Mouse (Mus musculus) limb, embryonic 12.5 days (tissue): ENCODE measurements around the gene Avil. TPM values are rescaled to one million over a fixed set of nuclear protein-coding genes. Genes with fewer than 3 reads are reported as not detected.

Source experiments
- ATAC-seq: fragments of 200-750 bp; cut with Nextera tagmentation; 2 replicates; pipeline ENCODE4 v1.8.0; 2017; ENCODE audit warnings: low read depth, moderate TSS enrichment; ENCODE audit not compliant: insufficient number of reproducible peaks, insufficient read depth, low FRiP score, low TSS enrichment
- H3K27ac ChIP-seq: fragments of 300-500 bp; sonication (generic); 2 replicates; pipeline ENCODE4 v1.5.1; 2016; ENCODE audit warnings: mild to moderate bottlenecking, moderate library complexity
- H3K27me3 ChIP-seq: fragments of 300-500 bp; sonication (generic); 2 replicates; pipeline ENCODE4 v1.6.1; 2016; ENCODE audit warnings: mild to moderate bottlenecking, moderate library complexity
- H3K36me3 ChIP-seq: fragments of 300-500 bp; sonication (generic); 2 replicates; pipeline ENCODE4 v1.6.1; 2016; ENCODE audit warnings: mild to moderate bottlenecking, moderate library complexity
- H3K4me1 ChIP-seq: fragments of 300-500 bp; sonication (generic); replicated peaks from 2 replicates; pipeline ENCODE4 v1.6.1; 2016
- H3K4me2 ChIP-seq: fragments of 300-500 bp; sonication (generic); 2 replicates; pipeline ENCODE4 v1.6.1; 2016; ENCODE audit warnings: mild to moderate bottlenecking, moderate library complexity
- H3K4me3 ChIP-seq: fragments of 300-500 bp; sonication (generic); replicated peaks from 2 replicates; pipeline ENCODE4 v1.5.1; 2016; ENCODE audit warnings: mild to moderate bottlenecking
- H3K9ac ChIP-seq: fragments of 300-500 bp; sonication (generic); replicated peaks from 2 replicates; pipeline ENCODE4 v1.6.1; 2016; ENCODE audit warnings: mild to moderate bottlenecking, moderate library complexity
- H3K9me3 ChIP-seq: fragments of 300-500 bp; sonication (generic); 2 replicates; pipeline ENCODE4 v1.6.1; 2016; ENCODE audit warnings: mild to moderate bottlenecking, moderate library complexity
- WGBS: fragments of 180-500 bp; shearing (Covaris S2); methylation state at CpG from one replicate; pipeline ENCODE4 v1.1.7; 2016; 5-methylcytosine and 5-hydroxymethylcytosine counted together
- polyA plus RNA-seq: library from polyadenylated mRNA; unstranded; fragments of >200 nt; fragmentation: Nextera tagmentation; extraction: Ambion mirVana; gene quantifications from 2 replicates; pipeline ENCODE4 v1.2.1, GENCODE M21; 2016

Gene Avil
- polyA plus RNA-seq, 1 experiment from 2014 or later: 1.1 TPM

DNA sequence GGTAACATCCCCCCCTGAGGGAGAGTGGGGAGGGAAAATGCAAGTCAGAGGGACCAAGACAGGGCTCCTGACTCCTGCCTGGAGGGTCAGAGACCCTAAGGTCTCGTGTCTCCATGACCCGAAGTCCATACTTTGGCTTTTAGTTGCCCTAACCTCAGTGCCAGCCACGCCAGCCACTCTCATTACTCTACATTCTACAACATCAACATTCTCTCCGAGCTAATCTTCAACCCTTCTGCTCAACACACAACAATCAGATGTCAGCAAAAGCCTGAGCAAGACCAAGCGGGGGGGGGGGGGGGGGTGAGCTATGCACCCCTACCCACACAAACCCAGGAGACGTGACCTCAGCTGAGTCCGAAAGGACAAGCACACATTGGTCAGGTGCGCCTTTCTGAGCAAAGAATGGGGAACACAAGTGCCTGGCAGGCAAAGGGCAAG is 32.8 kb downstream of the Avil start:
- peaks cover 12% of the 10 kb centered on the region for H3K36me3 ChIP-seq
- 84% methylated on average over 8 of the region's 8 CpGs for WGBS
- H3K4me3 ChIP-seq: no peak overlapping the region
- no peak overlapping the region for H3K27ac ChIP-seq
- H3K9me3 ChIP-seq: no peaks in the 10 kb centered on the region
- no peak for ATAC-seq
- H3K27me3 ChIP-seq: peaks cover 5% of the 10 kb centered on the region; the same call in 1 of the 2 replicates
- H3K4me1 ChIP-seq: peaks cover 8% of the 10 kb centered on the region; the same call in 1 of the 2 replicates
- no peak overlapping the region for H3K4me2 ChIP-seq
- H3K9ac ChIP-seq: no peak overlapping the region; the same call in 1 of the 2 replicates

DNA sequence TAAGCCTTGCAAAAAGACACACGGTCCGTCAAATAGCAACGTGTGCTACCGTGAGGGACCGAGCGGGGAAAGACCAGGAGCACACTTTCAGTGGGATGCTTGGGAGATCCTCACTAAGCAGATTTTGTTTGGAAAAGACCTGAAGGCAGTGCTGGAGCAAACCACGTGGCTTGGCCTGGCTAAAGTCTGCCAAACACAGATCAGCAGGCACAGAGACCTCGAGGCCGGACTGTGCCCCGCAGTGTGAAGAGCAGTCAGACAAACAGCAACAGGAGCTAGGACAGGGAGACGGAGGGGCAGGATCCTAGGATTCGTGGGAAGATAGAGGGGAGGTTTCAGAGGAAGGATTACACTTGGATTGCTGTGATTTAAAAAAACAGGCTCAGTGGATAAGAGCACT is 35.8 kb downstream of the Avil start:
- Histone ChIP-seq H3K27me3 (peaks cover 19% of the 10 kb centered on the region), H3K27ac (no peak overlapping the region), H3K4me3 (no peak overlapping the region), H3K36me3 (no peaks in the 10 kb centered on the region), H3K9me3 (no peaks in the 10 kb centered on the region), H3K9ac (no peak overlapping the region), H3K4me2 (no peak overlapping the region), H3K4me1 (0 out of 2 replicates have a peak, but pooled peaks cover 3% of the 10 kb centered on the region)
- ATAC-seq: no peak
- WGBS: 83% methylated on average over 12 of the region's 12 CpGs

DNA sequence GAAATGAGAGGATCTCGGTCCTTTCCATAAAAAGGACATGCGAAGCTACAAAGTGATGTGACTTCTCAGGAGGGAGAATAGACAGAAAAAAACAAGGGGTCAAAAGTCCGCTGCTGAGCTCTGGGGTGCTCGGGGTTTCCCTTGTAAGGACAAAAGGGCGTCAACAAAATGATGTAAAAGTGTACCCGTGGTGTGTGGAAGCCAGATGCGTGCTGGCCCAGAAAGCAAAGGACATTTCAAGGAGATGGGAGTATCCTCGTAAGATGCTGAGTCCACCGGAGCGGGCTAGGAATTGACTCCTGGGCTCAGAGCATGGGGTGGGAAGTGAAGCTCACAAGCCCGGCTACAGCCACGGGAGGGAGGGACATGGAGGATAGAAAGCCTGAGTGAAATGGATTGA is 37.1 kb downstream of the Avil start:
- Histone ChIP-seq H3K4me2 (no peak overlapping the region), H3K4me3 (no peak overlapping the region), H3K9me3 (no peaks in the 10 kb centered on the region), H3K4me1 (peaks cover 8% of the 10 kb centered on the region), H3K27me3 (peaks cover 19% of the 10 kb centered on the region), H3K9ac (no peak overlapping the region), H3K36me3 (no peaks in the 10 kb centered on the region), H3K27ac (no peak overlapping the region)
- 77% methylated on average over 12 of the region's 12 CpGs for WGBS
- no peak for ATAC-seq

- Histone ChIP-seq H3K9ac (peak overlapping the region; percentile 72), H3K4me2 (peak overlapping the region; percentile 97), H3K27me3 (peaks cover 19% of the 10 kb centered on the region), H3K4me3 (peak overlapping the region; percentile 82), H3K27ac (no peak overlapping the region), H3K9me3 (no peaks in the 10 kb centered on the region), H3K4me1 (peaks cover 12% of the 10 kb centered on the region), H3K36me3 (peaks cover 20% of the 10 kb centered on the region)
- under 1% methylated on average over 20 of the region's 20 CpGs for WGBS
- ATAC-seq: peak; percentile 24; the same call in 1 of the 2 replicates
These were observed 40.2 kb downstream of the Avil start for GRCm38 (mm10) chr10:127040569-127041214.

GRCm38 (mm10) chr10:127041274-127041766 is 40.8 kb downstream of the Avil start, which contains the start of the genes Mettl1 and Eef1akmt3:
TSS of gene Mettl1 (plus strand) at chr10:127041414.
TSS of gene Eef1akmt3 (minus strand) at chr10:127041513.
- Histone ChIP-seq H3K27me3 (peaks cover 15% of the 10 kb centered on the region), H3K9me3 (no peaks in the 10 kb centered on the region), H3K36me3 (peaks cover 27% of the 10 kb centered on the region), H3K9ac (peak within 1 kb of the TSS; percentile 72), H3K4me2 (peak within 1 kb of the TSS; percentile 97), H3K4me1 (peaks cover 12% of the 10 kb centered on the region), H3K4me3 (peak within 1 kb of the TSS; percentile 82), H3K27ac (peak within 1 kb of the TSS; percentile 64)
- WGBS: 0% methylated on average over 28 of the region's 28 CpGs
- peak; percentile 72 for ATAC-seq

DNA sequence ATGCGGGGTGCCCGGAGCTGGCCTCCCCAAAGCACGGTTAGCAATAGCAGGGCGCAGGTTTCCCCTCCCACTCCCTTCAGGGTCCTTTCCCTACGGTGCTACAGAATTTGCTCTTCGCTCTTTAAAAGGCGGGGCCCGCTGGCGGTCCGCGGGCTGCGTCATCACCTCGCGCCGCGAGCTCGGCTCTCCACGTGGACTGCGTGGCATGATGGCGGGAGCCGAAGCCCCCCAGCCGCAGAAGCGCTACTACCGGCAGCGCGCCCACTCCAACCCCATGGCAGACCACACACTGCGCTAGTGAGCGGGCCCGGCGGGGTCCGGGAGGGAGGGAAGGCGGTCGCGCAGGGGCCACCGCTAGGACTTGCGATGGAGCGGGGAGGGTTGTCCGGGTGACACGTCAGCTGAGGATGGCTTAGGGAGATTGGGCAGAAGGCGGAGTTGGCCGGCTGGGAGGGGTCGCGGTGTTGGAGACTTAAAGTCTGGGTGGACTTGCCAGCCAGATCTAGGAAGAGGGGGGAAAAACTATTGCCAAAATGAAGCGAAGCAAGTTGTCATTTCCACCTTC is 41.3 kb downstream of the Avil start:
- Histone ChIP-seq H3K36me3 (peaks cover 30% of the 10 kb centered on the region), H3K9ac (peak overlapping the region; percentile 72), H3K4me2 (peak overlapping the region; percentile 97), H3K4me1 (peaks cover 12% of the 10 kb centered on the region), H3K4me3 (peak overlapping the region; percentile 82), H3K27ac (peak overlapping the region; percentile 64), H3K27me3 (peaks cover 19% of the 10 kb centered on the region), H3K9me3 (no peaks in the 10 kb centered on the region)
- ATAC-seq: peak; percentile 82
- under 1% methylated on average over 44 of the region's 44 CpGs for WGBS

DNA sequence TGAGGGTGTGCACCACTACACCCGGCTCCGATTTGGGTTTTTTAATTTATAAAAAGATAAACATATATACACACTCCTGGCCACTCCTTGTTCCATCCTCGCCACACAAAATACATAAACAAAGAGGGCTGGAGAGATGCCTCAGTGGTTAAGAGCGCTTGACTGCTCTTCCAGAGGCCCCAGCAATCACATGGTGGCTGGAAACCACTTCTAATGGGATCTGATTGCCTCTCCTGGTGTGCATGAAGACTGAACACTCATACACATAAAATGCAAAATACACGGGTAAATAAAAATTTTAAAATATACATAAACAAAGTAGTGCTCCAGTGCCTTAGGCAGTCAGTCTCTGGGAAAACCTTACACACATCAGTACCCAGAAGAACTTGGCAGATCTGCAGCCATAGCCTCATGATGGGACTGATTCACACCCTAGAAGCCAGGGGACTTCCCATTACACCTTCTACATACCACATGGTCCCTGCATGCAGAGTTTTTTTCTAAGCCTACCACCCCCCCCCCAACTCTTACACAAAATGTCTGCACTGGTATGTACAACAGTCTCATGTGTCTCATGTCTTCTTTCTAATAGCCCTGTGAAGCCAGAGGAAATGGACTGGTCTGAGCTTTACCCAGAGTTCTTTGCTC is 42.1 kb downstream of the Avil start:
- H3K9ac ChIP-seq: peak overlapping the region; percentile 72
- no peaks in the 10 kb centered on the region for H3K9me3 ChIP-seq
- peaks cover 26% of the 10 kb centered on the region for H3K27me3 ChIP-seq
- H3K4me2 ChIP-seq: peak overlapping the region; percentile 97
- H3K27ac ChIP-seq: peak overlapping the region; percentile 64
- WGBS: 21% methylated on average over 5 of the region's 5 CpGs
- no peak for ATAC-seq
- H3K4me1 ChIP-seq: peaks cover 12% of the 10 kb centered on the region
- H3K4me3 ChIP-seq: peak overlapping the region; percentile 82
- H3K36me3 ChIP-seq: peaks cover 30% of the 10 kb centered on the region

DNA sequence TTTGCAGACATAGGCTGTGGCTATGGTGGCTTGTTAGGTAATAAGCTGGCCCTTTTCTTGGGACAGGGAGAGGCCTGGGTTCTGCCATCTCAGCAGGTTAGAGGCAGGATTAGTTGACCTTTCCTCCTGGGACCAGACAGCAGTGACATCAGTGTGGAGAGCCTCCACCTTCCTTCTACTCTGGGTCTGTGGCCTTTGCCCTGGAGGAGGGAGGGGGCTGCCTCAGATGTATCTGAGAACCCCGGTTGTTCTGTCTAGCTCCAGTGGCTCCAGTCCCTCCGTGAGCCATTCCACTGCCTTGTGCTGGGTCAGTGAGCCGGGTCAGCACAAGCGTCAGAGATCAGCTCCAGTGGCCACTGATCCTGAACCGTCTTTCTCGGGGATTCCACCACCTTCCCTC is 42.7 kb downstream of the Avil start:
- 89% methylated on average over 6 of the region's 6 CpGs for WGBS
- H3K4me1 ChIP-seq: peaks cover 12% of the 10 kb centered on the region
- no peak overlapping the region for H3K9ac ChIP-seq
- H3K4me2 ChIP-seq: peak overlapping the region; percentile 97; the same call in 1 of the 2 replicates
- no peaks in the 10 kb centered on the region for H3K9me3 ChIP-seq
- peaks cover 32% of the 10 kb centered on the region for H3K27me3 ChIP-seq
- no peak overlapping the region; the same call in 1 of the 2 replicates for H3K4me3 ChIP-seq
- peaks cover 30% of the 10 kb centered on the region for H3K36me3 ChIP-seq
- no peak overlapping the region for H3K27ac ChIP-seq
- no peak for ATAC-seq

GRCm38 (mm10) chr10:127047954-127048353 is 47.4 kb downstream of the Avil start, which contains the start of gene Cyp27b1:
TSS of gene Cyp27b1 (plus strand) at chr10:127048250.
- Histone ChIP-seq H3K4me2 (peak within 1 kb of the TSS; percentile 35), H3K9ac (no peak within 1 kb of the TSS), H3K27me3 (peaks cover 63% of the 10 kb centered on the region), H3K4me1 (peaks cover 25% of the 10 kb centered on the region), H3K4me3 (peak within 1 kb of the TSS; percentile 19; the same call in 1 of the 2 replicates), H3K36me3 (peaks cover 30% of the 10 kb centered on the region), H3K27ac (no peak within 1 kb of the TSS), H3K9me3 (no peaks in the 10 kb centered on the region)
- WGBS: 28% methylated on average over 5 of the region's 5 CpGs
- no peak for ATAC-seq

DNA sequence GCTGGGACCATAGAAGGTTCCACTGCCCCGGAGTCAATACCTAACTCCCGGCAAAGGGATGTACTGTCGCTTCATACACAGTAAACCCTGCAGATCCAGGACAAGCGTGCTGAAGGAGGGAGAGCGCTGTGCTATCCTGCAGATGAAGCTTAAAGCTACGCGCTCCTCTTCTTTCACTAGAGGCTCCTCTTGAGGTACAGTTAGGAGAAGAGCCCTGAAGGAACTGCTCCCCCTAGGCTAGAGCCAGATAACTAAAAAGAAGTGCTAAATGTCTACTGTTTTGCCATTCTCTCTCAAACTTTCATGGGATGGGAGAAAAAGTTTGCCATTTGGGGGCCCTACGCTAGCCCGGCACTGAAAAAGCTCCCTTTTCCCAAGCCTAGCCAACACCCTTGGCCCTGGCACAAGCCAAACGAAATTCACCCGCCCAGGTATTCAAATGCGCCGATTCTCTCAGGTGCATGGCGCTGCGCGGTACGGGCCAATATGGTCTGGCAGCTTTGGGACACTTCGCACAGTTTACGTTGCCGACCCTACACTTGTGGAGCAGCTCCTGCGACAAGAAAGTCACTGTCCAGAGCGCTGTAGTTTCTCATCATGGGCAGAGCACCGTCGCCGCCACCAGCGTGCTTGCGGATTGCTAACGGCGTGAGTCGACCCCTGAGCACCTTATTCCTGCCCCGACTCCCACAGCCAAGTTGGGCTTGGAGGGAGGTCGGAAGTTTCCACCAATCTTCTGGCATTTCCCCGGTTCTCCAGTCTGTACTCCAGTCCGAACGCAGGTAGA is 48.3 kb downstream of the Avil start:
- peak overlapping the region; percentile 35 for H3K4me2 ChIP-seq

More for the DNA sequence above, 48.3 kb downstream of the Avil start:
- 6% methylated on average over 35 of the region's 35 CpGs for WGBS
- H3K9me3 ChIP-seq: no peaks in the 10 kb centered on the region
- no peak for ATAC-seq
- no peak overlapping the region for H3K27ac ChIP-seq
- peaks cover 67% of the 10 kb centered on the region for H3K27me3 ChIP-seq
- H3K36me3 ChIP-seq: peaks cover 23% of the 10 kb centered on the region
- H3K4me1 ChIP-seq: peaks cover 24% of the 10 kb centered on the region
- H3K4me3 ChIP-seq: peak overlapping the region; percentile 19; the same call in 1 of the 2 replicates
- H3K9ac ChIP-seq: no peak overlapping the region
